Mouse (Mus musculus): ENCODE measurements at regions not wholly inside any gene's neighbourhood (a gene's known extent, or its start where the extent isn't known, plus 50 kb on each side); places are given as distances from the start of the nearest gene placed in this dataset.

DNA sequence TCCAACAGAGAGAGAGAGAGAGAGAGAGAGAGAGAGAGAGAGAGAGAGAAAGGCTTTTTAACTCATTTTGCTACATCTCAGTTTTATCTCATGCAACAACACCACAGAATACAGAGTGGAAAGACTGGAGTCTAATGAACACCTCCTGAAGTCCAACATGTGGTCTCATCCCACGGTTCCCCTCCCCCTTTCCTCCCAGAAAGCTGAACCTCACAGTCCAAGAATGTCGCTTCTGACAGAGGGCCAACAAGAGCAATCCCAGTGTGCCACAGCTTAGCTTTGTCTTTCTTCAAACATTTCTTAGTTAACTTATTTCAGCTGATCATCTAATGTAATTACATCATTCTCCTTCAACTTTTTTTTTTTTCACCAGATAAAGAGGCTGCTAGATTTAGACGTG lies 180.5 kb upstream of the Egln3 start:
- TF ChIP-seq EP300 (IDR thresholded peaks at IDR 0.05; ENCODE audit: low read depth) (no peak), CTCF (IDR thresholded peaks at IDR 0.05; ENCODE audit: low read depth) (no peak)
